Mouse (Mus musculus) gastrocnemius, postnatal 10 days (tissue): ENCODE measurements at regions not wholly inside any gene's neighbourhood (a gene's known extent, or its start where the extent isn't known, plus 50 kb on each side); places are given as distances from the start of the nearest gene placed in this dataset.

Source experiments
- DNase-seq: peaks from one replicate; pipeline ENCODE4 v3.0.0; 2021; ENCODE audit warnings: mixed read lengths

GRCm38 (mm10) chr12:9266221-9266620, 236.4 kb downstream of the Ttc32 start:
- no peak for DNase-seq

- DNase-seq = no peak
These were observed 241.7 kb downstream of the Ttc32 start for GRCm38 (mm10) chr12:9271484-9271883.

GRCm38 (mm10) chr12:9274181-9274580, 244.4 kb downstream of the Ttc32 start:
- DNase-seq = no peak

- no peak for DNase-seq
These were observed 245.9 kb downstream of the Ttc32 start for GRCm38 (mm10) chr12:9275697-9276096.

GRCm38 (mm10) chr12:9278735-9279134, 248.9 kb downstream of the Ttc32 start:
- DNase-seq = no peak

GRCm38 (mm10) chr12:9279893-9280605, 250.3 kb downstream of the Ttc32 start:
- DNase-seq = no peak

GRCm38 (mm10) chr12:9287271-9287670, 257.5 kb downstream of the Ttc32 start:
- no peak for DNase-seq

- DNase-seq = no peak
These were observed 262.9 kb downstream of the Ttc32 start for GRCm38 (mm10) chr12:9292656-9293055.

GRCm38 (mm10) chr12:9295211-9295610, 265.4 kb downstream of the Ttc32 start:
- DNase-seq = no peak

GRCm38 (mm10) chr12:9298848-9299655, 269.3 kb downstream of the Ttc32 start:
- no peak for DNase-seq

- DNase-seq = peak; percentile 21
These were observed 265.8 kb upstream of the Osr1 start for GRCm38 (mm10) chr12:9304146-9304545.

- DNase-seq = no peak
These were observed 231.8 kb upstream of the Osr1 start for GRCm38 (mm10) chr12:9337891-9338672.

- DNase-seq = peak; percentile 28
These were observed 231.1 kb upstream of the Osr1 start for GRCm38 (mm10) chr12:9338801-9339231.

GRCm38 (mm10) chr12:9340769-9341168, 229.1 kb upstream of the Osr1 start:
- no peak for DNase-seq

GRCm38 (mm10) chr12:9345359-9345758, 224.6 kb upstream of the Osr1 start:
- no peak for DNase-seq

GRCm38 (mm10) chr12:9355512-9355911, 214.4 kb upstream of the Osr1 start:
- no peak for DNase-seq

- DNase-seq = no peak
These were observed 212.1 kb upstream of the Osr1 start for GRCm38 (mm10) chr12:9357856-9358255.

- no peak for DNase-seq
These were observed 211.0 kb upstream of the Osr1 start for GRCm38 (mm10) chr12:9358872-9359271.

- DNase-seq = no peak
These were observed 204.0 kb upstream of the Osr1 start for GRCm38 (mm10) chr12:9365931-9366330.

- DNase-seq = no peak
These were observed 201.2 kb upstream of the Osr1 start for GRCm38 (mm10) chr12:9368682-9369081.

- DNase-seq = no peak
These were observed 168.0 kb upstream of the Osr1 start for GRCm38 (mm10) chr12:9401956-9402355.

GRCm38 (mm10) chr12:9404981-9405380, 164.9 kb upstream of the Osr1 start:
- DNase-seq = no peak

GRCm38 (mm10) chr12:9419311-9419710, 150.6 kb upstream of the Osr1 start:
- no peak for DNase-seq
